Mouse (Mus musculus): ENCODE data around the gene Tmem95. TPM values are rescaled to one million over a fixed set of nuclear protein-coding genes. Genes with fewer than 3 reads are reported as not detected.

Tmem95 gene
- polyA plus RNA-seq, 1 experiment from 2014 or later = 0.40 TPM

DNA sequence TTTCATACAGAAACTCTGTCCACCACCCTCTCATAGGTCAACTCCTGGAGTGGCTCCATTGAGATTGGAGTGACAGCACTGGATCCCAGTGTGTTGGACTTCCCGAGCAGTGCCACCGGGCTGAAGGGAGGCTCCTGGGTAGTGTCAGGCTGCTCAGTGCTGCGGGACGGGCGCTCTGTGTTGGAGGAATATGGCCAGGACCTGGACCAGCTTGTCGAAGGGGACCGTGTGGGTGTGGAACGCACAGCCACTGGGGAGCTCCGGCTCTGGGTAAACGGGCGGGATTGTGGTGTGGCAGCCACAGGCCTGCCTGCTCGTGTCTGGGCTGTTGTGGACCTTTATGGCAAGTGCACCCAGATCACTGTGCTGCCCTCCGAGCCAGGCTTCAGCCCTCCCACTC is 25.2 kb upstream of the Tmem95 start:
- H3K27ac ChIP-seq (ENCODE audit: low read depth, low read length) = no peak overlapping the region
- H3K36me3 ChIP-seq (ENCODE audit: control insufficient read depth, insufficient read depth, low read length) = peaks cover 15% of the 10 kb centered on the region; the same call in 1 of the 2 replicates
- DNase-seq (ENCODE audit: low spot score) (no peak), ATAC-seq (replicated peaks; ENCODE audit: low FRiP score) (no peak)
- H3K9me3 ChIP-seq (ENCODE audit: control insufficient read depth, low read length) = no peaks in the 10 kb centered on the region
- H3K4me1 ChIP-seq (replicated peaks; ENCODE audit: control insufficient read depth, insufficient read depth, low read length) = peaks cover 3% of the 10 kb centered on the region; the same call in 1 of the 2 replicates
- H3K27me3 ChIP-seq (ENCODE audit: control insufficient read depth, insufficient read depth, low read length) = no peaks in the 10 kb centered on the region
- no peak overlapping the region for H3K9ac ChIP-seq (ENCODE audit: low read length)
- WGBS = 89% methylated on average over 13 of the region's 13 CpGs
- peak overlapping the region; percentile 93 for H3K4me2 ChIP-seq (ENCODE audit: low read depth, low read length, severe bottlenecking)
- H3K4me3 ChIP-seq (ENCODE audit: low read depth, low read length) = peak overlapping the region; percentile 96

DNA sequence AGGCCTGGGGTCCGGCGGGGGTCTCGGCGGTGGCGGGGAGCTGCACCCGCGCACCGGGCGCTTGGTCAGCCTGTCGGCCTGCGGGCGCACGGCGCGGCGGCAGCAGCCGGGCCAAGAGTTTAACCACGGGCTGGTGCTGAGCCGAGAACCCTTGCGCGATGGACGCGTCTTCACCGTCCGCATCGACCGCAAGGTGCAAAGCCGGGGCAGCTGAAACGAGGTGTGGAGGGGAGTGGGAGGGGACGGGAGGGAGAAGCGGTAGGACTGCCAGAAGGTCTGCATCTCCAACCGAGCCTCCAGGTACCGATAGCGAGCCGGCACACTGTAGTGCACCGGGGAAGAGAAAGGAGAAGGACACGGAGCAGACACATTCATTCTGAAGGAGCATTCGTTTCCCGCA is 24.2 kb upstream of the Tmem95 start:
- no peak for DNase-seq (ENCODE audit: low spot score)
- Histone ChIP-seq H3K27ac (ENCODE audit: low read depth, low read length) (peak overlapping the region; percentile 96), H3K4me2 (ENCODE audit: low read depth, low read length, severe bottlenecking) (peak overlapping the region; percentile 93), H3K36me3 (ENCODE audit: control insufficient read depth, insufficient read depth, low read length) (peaks cover 8% of the 10 kb centered on the region; the same call in 1 of the 2 replicates), H3K4me3 (ENCODE audit: low read depth, low read length) (peak overlapping the region; percentile 96), H3K4me1 (replicated peaks; ENCODE audit: control insufficient read depth, insufficient read depth, low read length) (peaks cover 3% of the 10 kb centered on the region; the same call in 1 of the 2 replicates), H3K27me3 (ENCODE audit: control insufficient read depth, insufficient read depth, low read length) (no peaks in the 10 kb centered on the region), H3K9me3 (ENCODE audit: control insufficient read depth, low read length) (no peaks in the 10 kb centered on the region), H3K9ac (ENCODE audit: low read length) (peak overlapping the region; percentile 89)
- under 1% methylated on average over 39 of the region's 39 CpGs for WGBS
- peak; percentile 5; the same call in 1 of the 2 replicates for ATAC-seq (replicated peaks; ENCODE audit: low FRiP score)

DNA sequence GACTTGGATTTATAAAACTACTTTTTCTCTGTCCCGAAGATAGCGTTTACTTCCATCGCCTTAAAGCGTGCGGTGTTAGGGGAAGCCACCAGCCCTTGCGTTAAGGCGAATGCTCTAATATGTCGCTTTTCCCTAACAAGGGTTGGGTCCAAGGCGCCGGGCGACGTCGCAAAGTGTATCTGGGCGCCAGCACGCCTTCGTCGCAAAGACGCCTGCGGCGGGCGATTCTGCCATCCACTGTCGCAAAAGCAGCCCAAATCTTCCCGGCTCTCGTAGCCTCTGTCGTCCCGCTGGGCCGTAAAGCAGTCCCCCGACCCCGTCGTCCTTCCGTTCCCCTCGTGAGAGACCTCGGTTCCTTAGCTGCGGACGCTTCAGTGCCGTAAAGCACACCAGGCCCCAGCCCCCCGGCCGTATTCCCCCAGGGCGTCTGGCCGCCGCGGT is 23.6 kb upstream of the Tmem95 start:
- Histone ChIP-seq H3K9me3 (ENCODE audit: control insufficient read depth, low read length) (no peaks in the 10 kb centered on the region), H3K4me3 (ENCODE audit: low read depth, low read length) (peak overlapping the region; percentile 96), H3K4me2 (ENCODE audit: low read depth, low read length, severe bottlenecking) (peak overlapping the region; percentile 93), H3K4me1 (replicated peaks; ENCODE audit: control insufficient read depth, insufficient read depth, low read length) (peaks cover 3% of the 10 kb centered on the region; the same call in 1 of the 2 replicates), H3K27ac (ENCODE audit: low read depth, low read length) (peak overlapping the region; percentile 96), H3K27me3 (ENCODE audit: control insufficient read depth, insufficient read depth, low read length) (no peaks in the 10 kb centered on the region), H3K36me3 (ENCODE audit: control insufficient read depth, insufficient read depth, low read length) (peaks cover 8% of the 10 kb centered on the region; the same call in 1 of the 2 replicates), H3K9ac (ENCODE audit: low read length) (peak overlapping the region; percentile 89)
- WGBS = under 1% methylated on average over 42 of the region's 42 CpGs
- peak; percentile 97 for DNase-seq (ENCODE audit: low spot score)
- peak; percentile 80 for ATAC-seq (replicated peaks; ENCODE audit: low FRiP score)

DNA sequence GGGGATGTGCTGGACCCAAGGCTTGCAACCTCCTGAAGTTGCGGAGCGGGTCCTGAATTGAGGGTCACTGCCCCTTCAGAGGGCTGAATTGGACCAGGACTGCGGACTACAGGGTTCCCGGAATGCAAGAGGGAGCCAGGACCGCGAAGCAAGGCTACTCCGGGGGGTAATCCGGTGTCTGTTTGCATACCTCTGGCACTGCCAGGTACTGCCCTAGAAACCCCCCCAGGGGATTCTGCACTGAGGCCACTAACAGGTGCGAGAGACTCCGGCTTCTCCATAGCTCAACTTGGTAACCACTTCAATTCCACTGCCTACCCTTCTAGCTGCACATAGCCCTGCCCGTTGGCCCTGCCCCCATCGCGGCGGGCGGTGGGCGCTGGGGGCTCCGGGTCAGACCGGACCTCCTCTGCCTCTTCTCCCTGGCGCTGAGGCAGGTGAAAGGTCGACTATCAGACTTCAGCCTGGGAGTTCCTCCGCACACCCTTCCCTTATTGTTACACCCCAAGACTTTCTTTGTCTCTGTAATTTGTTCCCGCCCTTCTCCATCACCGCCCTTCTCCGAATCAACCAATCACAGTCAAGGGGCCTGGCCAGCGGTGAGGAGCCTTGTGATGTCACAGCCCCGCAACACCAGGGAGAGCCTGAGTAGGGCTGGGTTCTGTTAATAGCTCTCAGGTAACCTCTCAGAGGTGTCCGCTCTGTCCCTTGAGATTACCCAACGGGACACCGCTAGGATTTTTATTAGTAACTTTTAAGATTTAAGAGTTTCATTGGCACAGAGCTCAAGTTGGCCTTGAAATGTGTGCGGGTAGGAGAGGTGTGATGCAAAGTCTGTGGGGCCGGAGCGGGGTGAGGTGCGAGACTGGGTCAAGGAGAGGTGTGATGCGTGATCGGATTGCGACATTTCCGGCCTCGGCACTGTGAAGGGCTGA is 22.9 kb upstream of the Tmem95 start, which contains the start of the genes 2810408A11Rik and Neurl4:
Gene 2810408A11Rik (minus strand): TSS at position 517 of the 935 bp plus-strand sequence.
Gene Neurl4 (plus strand): TSS at position 602 of the 935 bp plus-strand sequence.
- DNase-seq (ENCODE audit: low spot score) (peak; percentile 93), ATAC-seq (replicated peaks; ENCODE audit: low FRiP score) (peak; percentile 93)
- H3K9me3 ChIP-seq (ENCODE audit: control insufficient read depth, low read length) = no peaks in the 10 kb centered on the region
- peak within 1 kb of the TSS; percentile 93 for H3K4me2 ChIP-seq (ENCODE audit: low read depth, low read length, severe bottlenecking)
- H3K9ac ChIP-seq (ENCODE audit: low read length) = peak within 1 kb of the TSS; percentile 99
- peaks cover 3% of the 10 kb centered on the region; the same call in 1 of the 2 replicates for H3K36me3 ChIP-seq (ENCODE audit: control insufficient read depth, insufficient read depth, low read length)
- H3K27ac ChIP-seq (ENCODE audit: low read depth, low read length) = peak within 1 kb of the TSS; percentile 96
- H3K27me3 ChIP-seq (ENCODE audit: control insufficient read depth, insufficient read depth, low read length) = no peaks in the 10 kb centered on the region
- under 1% methylated on average over 38 of the region's 38 CpGs for WGBS
- peaks cover 3% of the 10 kb centered on the region; the same call in 1 of the 2 replicates for H3K4me1 ChIP-seq (replicated peaks; ENCODE audit: control insufficient read depth, insufficient read depth, low read length)
- peak within 1 kb of the TSS; percentile 96 for H3K4me3 ChIP-seq (ENCODE audit: low read depth, low read length)

DNA sequence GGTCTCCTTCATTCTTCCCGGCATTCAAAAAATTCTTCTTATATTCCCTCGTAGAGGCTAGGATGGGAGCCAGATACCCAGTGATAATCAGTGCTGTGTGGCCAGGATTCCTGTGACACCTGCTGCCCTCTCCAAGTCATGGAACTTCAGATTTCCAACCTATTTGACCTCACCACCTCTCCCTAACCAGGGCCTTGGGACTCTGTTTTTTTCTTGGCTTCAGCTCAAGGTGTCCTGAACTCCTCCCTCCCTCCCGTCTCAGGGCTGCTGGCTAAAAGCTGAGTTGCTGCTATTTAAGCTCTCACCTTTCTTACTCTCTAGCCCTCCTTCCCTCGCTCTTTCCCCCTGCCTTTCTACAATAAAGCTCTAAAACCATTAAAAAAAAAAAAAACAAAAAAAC is 22.1 kb upstream of the Tmem95 start:
- H3K27ac ChIP-seq (ENCODE audit: low read depth, low read length) = no peak overlapping the region
- no peak for DNase-seq (ENCODE audit: low spot score)
- no peak for ATAC-seq (replicated peaks; ENCODE audit: low FRiP score)

DNA sequence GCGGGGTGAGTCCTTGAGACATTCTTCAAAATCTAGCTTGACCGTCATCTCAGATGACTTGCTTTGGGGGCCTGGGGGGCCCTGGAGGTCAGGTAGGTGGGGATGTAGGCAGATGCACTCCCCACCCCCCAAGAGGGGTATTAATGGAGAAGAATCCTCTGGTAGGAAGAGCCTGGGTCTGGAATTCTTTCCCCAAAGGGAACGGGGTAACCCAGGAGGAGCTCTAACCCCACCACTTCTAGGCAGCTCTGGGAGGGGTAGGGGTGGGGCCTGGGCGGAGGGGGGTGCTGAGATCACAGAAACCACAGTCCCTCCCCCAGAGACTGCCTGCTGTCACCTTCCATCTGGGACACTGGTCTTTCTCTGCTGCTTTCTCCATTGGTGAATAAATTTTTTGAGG is 17.5 kb upstream of the Tmem95 start, which contains the start of gene Acap1:
Gene Acap1 (minus strand): TSS at position 249 of the 400 bp plus-strand sequence.
- Histone ChIP-seq H3K4me1 (replicated peaks; ENCODE audit: control insufficient read depth, insufficient read depth, low read length) (no peaks in the 10 kb centered on the region; the same call in 1 of the 2 replicates), H3K27me3 (ENCODE audit: control insufficient read depth, insufficient read depth, low read length) (no peaks in the 10 kb centered on the region), H3K9ac (ENCODE audit: low read length) (no peak within 1 kb of the TSS), H3K9me3 (ENCODE audit: control insufficient read depth, low read length) (no peaks in the 10 kb centered on the region), H3K4me3 (ENCODE audit: low read depth, low read length) (no peak within 1 kb of the TSS), H3K36me3 (ENCODE audit: control insufficient read depth, insufficient read depth, low read length) (no peaks in the 10 kb centered on the region), H3K27ac (ENCODE audit: low read depth, low read length) (no peak within 1 kb of the TSS), H3K4me2 (ENCODE audit: low read depth, low read length, severe bottlenecking) (no peak within 1 kb of the TSS)
- ATAC-seq (replicated peaks; ENCODE audit: low FRiP score) = no peak
- no peak for DNase-seq (ENCODE audit: low spot score)
- WGBS = 81% methylated on average over 4 of the region's 4 CpGs

More for the DNA sequence above, 22.1 kb upstream of the Tmem95 start:
- Histone ChIP-seq H3K9ac (ENCODE audit: low read length) (peak overlapping the region; percentile 99), H3K4me3 (ENCODE audit: low read depth, low read length) (peak overlapping the region; percentile 96), H3K36me3 (ENCODE audit: control insufficient read depth, insufficient read depth, low read length) (no peaks in the 10 kb centered on the region), H3K4me2 (ENCODE audit: low read depth, low read length, severe bottlenecking) (peak overlapping the region; percentile 93), H3K9me3 (ENCODE audit: control insufficient read depth, low read length) (no peaks in the 10 kb centered on the region), H3K27me3 (ENCODE audit: control insufficient read depth, insufficient read depth, low read length) (no peaks in the 10 kb centered on the region), H3K4me1 (replicated peaks; ENCODE audit: control insufficient read depth, insufficient read depth, low read length) (peaks cover 3% of the 10 kb centered on the region; the same call in 1 of the 2 replicates)
- 27% methylated on average over 4 of the region's 4 CpGs for WGBS

DNA sequence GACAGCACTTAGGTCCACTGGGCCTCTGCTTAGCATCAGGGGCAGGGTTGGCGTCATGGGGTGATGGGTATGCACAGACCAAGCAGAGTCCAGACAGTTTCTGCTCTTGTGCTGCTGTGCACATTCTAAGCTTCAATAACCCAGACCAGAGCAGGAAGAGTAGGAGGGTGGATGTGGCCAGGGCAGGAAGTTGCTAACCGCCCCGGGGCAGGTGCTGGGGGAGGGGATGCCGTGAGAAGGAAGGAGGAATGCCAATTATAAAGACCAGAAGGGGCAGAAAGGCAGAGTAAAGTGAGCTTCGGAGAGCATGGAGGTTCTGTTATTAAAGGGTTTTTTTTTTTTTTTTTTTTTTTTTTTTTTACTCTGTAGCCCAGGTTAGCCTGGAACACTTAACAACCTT is 16.9 kb upstream of the Tmem95 start:
- DNase-seq (ENCODE audit: low spot score) = no peak
- Histone ChIP-seq H3K9me3 (ENCODE audit: control insufficient read depth, low read length) (no peaks in the 10 kb centered on the region), H3K27me3 (ENCODE audit: control insufficient read depth, insufficient read depth, low read length) (no peaks in the 10 kb centered on the region), H3K4me2 (ENCODE audit: low read depth, low read length, severe bottlenecking) (no peak overlapping the region), H3K9ac (ENCODE audit: low read length) (no peak overlapping the region), H3K4me1 (replicated peaks; ENCODE audit: control insufficient read depth, insufficient read depth, low read length) (no peaks in the 10 kb centered on the region; the same call in 1 of the 2 replicates), H3K27ac (ENCODE audit: low read depth, low read length) (no peak overlapping the region), H3K4me3 (ENCODE audit: low read depth, low read length) (no peak overlapping the region), H3K36me3 (ENCODE audit: control insufficient read depth, insufficient read depth, low read length) (no peaks in the 10 kb centered on the region)
- 86% methylated on average over 5 of the region's 5 CpGs for whole genome bisulfite sequencing
- no peak for ATAC-seq (replicated peaks; ENCODE audit: low FRiP score)

DNA sequence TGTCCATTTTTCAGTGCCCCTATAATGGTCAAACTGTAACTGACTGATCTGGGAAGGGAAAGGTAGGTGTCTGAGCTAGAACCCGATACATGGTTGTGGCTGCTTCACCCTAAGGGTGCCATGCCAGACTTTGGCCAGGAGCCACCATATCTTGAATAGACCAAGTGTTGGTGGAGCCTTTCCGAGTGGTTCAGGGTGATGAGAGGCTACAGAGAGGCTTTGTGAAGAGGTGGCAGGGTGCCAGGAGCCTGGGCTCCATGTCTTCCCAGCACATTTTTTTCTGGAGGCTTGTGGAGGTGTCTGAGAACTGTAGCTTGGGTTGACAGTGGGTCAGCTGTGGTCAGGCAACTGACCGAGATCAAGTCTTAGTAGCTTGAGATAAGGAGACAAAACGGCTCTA is 13.7 kb upstream of the Tmem95 start:
- WGBS = 84% methylated on average over 4 of the region's 4 CpGs
- Histone ChIP-seq H3K4me2 (ENCODE audit: low read depth, low read length, severe bottlenecking) (no peak overlapping the region), H3K36me3 (ENCODE audit: control insufficient read depth, insufficient read depth, low read length) (no peaks in the 10 kb centered on the region), H3K4me3 (ENCODE audit: low read depth, low read length) (no peak overlapping the region), H3K9me3 (ENCODE audit: control insufficient read depth, low read length) (no peaks in the 10 kb centered on the region), H3K9ac (ENCODE audit: low read length) (no peak overlapping the region), H3K4me1 (replicated peaks; ENCODE audit: control insufficient read depth, insufficient read depth, low read length) (no peaks in the 10 kb centered on the region), H3K27ac (ENCODE audit: low read depth, low read length) (no peak overlapping the region), H3K27me3 (ENCODE audit: control insufficient read depth, insufficient read depth, low read length) (no peaks in the 10 kb centered on the region)
- ATAC-seq (replicated peaks; ENCODE audit: low FRiP score) = no peak
- DNase-seq (ENCODE audit: low spot score) = no peak

All from forebrain, embryonic 11.5 days (tissue).